Mouse (Mus musculus): Measurements from ENCODE around the gene Foxred1. TPM values are rescaled to one million over a fixed set of nuclear protein-coding genes. Genes with fewer than 3 reads are reported as not detected.

Gene Foxred1
- total RNA-seq, 2 experiments from 2014 or later: 17.8 to 24.4 TPM

GRCm38 (mm10) chr9:35158477-35158876 lies 52.4 kb downstream of the Foxred1 start:
- intact Hi-C loops (cut with DNase I): no loop called here
- DNase-seq: no peak

- intact Hi-C loops (cut with DNase I): no loop called here
- DNase-seq: no peak
Measured at GRCm38 (mm10) chr9:35156862-35157261, 54.0 kb downstream of the Foxred1 start.

GRCm38 (mm10) chr9:35156002-35156710 lies 54.7 kb downstream of the Foxred1 start:
- intact Hi-C loops (cut with DNase I): no loop called here
- peak; percentile 28 to 43 for DNase-seq

Other genes starting within 250 kb of the Foxred1 start
- gene St3gal4, start 91.8 kb downstream of the Foxred1 start, total RNA-seq (2021): 1 to 10 TPM; 2.5 to 4.4 TPM
- 1 to 10 TPM; 6.0 to 6.8 TPM for gene Dcps, start 35.0 kb downstream of the Foxred1 start, total RNA-seq (2021)
- 100 to 1,000 TPM; 190 to 215 TPM for gene Srpr, start 10.9 kb downstream of the Foxred1 start, total RNA-seq (2021)
- gene Tirap, start 10.8 kb downstream of the Foxred1 start, total RNA-seq (2021): 10 to 100 TPM; 27.3 to 32.1 TPM
- 10 to 100 TPM; 21.6 to 23.6 TPM for gene Fam118b, start 56.8 kb upstream of the Foxred1 start, total RNA-seq (2021)
- gene Rpusd4, start 56.8 kb upstream of the Foxred1 start, total RNA-seq (2021): 1 to 10 TPM; 6.7 to 7.4 TPM
- 10 to 100 TPM; 12.8 to 14.0 TPM for gene Cdon, start 210.1 kb upstream of the Foxred1 start, total RNA-seq (2021)

Measured in gastrocnemius, postnatal 36 days (tissue).